Mouse (Mus musculus): ENCODE measurements around the gene Scube1.

DNA sequence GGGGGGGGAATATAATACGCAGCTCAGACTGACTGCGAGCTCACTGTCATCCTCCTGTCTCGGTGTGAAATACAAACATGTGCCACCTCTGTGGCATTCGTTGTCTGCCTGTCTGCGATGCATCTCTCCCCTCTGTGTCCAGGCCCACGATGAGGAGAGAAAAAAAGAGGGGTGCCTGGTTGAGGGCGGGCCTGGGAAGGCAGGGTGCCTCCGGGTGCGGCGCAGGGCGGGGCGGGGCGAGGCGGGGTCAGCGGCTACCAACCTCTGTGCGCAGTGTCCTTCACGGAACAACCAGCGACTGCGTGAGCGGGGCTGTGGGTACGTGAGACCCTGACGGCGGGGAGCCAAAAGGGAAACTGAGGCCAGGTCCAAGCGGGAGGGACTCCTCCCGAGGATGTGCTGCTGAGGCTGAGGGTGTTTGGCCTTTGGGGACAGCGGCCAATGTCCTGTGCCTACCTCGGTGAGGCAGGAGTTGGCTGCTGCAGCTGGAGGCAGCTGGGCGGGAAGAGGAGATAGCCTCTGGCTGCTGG is 161.4 kb downstream of the Scube1 start, which contains the start of the genes Tspo and Mcat:
- TF ChIP-seq CTCF (IDR thresholded peaks at IDR 0.05; ENCODE audit: low read depth) = no peak
- no peak for TF ChIP-seq EP300 (IDR thresholded peaks at IDR 0.05; ENCODE audit: low read depth)
